Mouse (Mus musculus): ENCODE data around the gene Zfp451. TPM values are rescaled to one million over a fixed set of nuclear protein-coding genes. Genes with fewer than 3 reads are reported as not detected.

Gene Zfp451
- polyA plus RNA-seq, 1 experiment from 2014 or later = 47.5 TPM

GRCm38 (mm10) chr1:33766520-33767508, 47.6 kb downstream of the Zfp451 start:
- Histone ChIP-seq H3K27me3 (ENCODE audit: control insufficient read depth, insufficient read depth, low read length) (no peaks in the 10 kb centered on the region), H3K27ac (ENCODE audit: low read depth, low read length) (no peak overlapping the region), H3K4me1 (ENCODE audit: control insufficient read depth, insufficient read depth, low read length) (no peaks in the 10 kb centered on the region), H3K36me3 (ENCODE audit: control insufficient read depth, insufficient read depth, low read length) (peaks cover 4% of the 10 kb centered on the region), H3K4me2 (ENCODE audit: low read depth) (no peak overlapping the region), H3K9me3 (ENCODE audit: control insufficient read depth, low read length) (no peaks in the 10 kb centered on the region), H3K9ac (ENCODE audit: low read length) (no peak overlapping the region), H3K4me3 (ENCODE audit: low read depth, low read length) (no peak overlapping the region)
- WGBS = 74% methylated on average over 16 of the region's 16 CpGs
- DNase-seq (ENCODE audit: low spot score) (no peak), ATAC-seq (ENCODE audit: insufficient read depth, low FRiP score, low TSS enrichment) (no peak)

GRCm38 (mm10) chr1:33765468-33766080, 48.8 kb downstream of the Zfp451 start:
- H3K9ac ChIP-seq (ENCODE audit: low read length) = no peak overlapping the region
- H3K4me2 ChIP-seq (ENCODE audit: low read depth) = no peak overlapping the region
- H3K4me3 ChIP-seq (ENCODE audit: low read depth, low read length) = no peak overlapping the region
- H3K27me3 ChIP-seq (ENCODE audit: control insufficient read depth, insufficient read depth, low read length) = no peaks in the 10 kb centered on the region
- peaks cover 6% of the 10 kb centered on the region for H3K36me3 ChIP-seq (ENCODE audit: control insufficient read depth, insufficient read depth, low read length)
- no peaks in the 10 kb centered on the region for H3K9me3 ChIP-seq (ENCODE audit: control insufficient read depth, low read length)
- no peak overlapping the region for H3K27ac ChIP-seq (ENCODE audit: low read depth, low read length)
- WGBS = 86% methylated on average over 11 of the region's 11 CpGs
- ATAC-seq (ENCODE audit: insufficient read depth, low FRiP score, low TSS enrichment) = no peak
- no peaks in the 10 kb centered on the region for H3K4me1 ChIP-seq (ENCODE audit: control insufficient read depth, insufficient read depth, low read length)
- DNase-seq (ENCODE audit: low spot score) = no peak

- no peak for ATAC-seq (ENCODE audit: insufficient read depth, low FRiP score, low TSS enrichment)
- Histone ChIP-seq H3K36me3 (ENCODE audit: control insufficient read depth, insufficient read depth, low read length) (0 out of 2 replicates have a peak, but pooled peaks cover 2% of the 10 kb centered on the region), H3K4me3 (ENCODE audit: low read depth, low read length) (no peak overlapping the region), H3K27ac (ENCODE audit: low read depth, low read length) (no peak overlapping the region), H3K4me2 (ENCODE audit: low read depth) (no peak overlapping the region), H3K4me1 (ENCODE audit: control insufficient read depth, insufficient read depth, low read length) (no peaks in the 10 kb centered on the region), H3K9ac (ENCODE audit: low read length) (no peak overlapping the region), H3K27me3 (ENCODE audit: control insufficient read depth, insufficient read depth, low read length) (no peaks in the 10 kb centered on the region), H3K9me3 (ENCODE audit: control insufficient read depth, low read length) (no peaks in the 10 kb centered on the region)
- DNase-seq (ENCODE audit: low spot score) = no peak
- 67% methylated on average over 2 of the region's 2 CpGs for WGBS
Measured at GRCm38 (mm10) chr1:33763826-33764225, 50.6 kb downstream of the Zfp451 start.

GRCm38 (mm10) chr1:33758488-33758887, 55.9 kb downstream of the Zfp451 start:
- H3K9ac ChIP-seq (ENCODE audit: low read length) = no peak overlapping the region
- H3K27me3 ChIP-seq (ENCODE audit: control insufficient read depth, insufficient read depth, low read length) = no peaks in the 10 kb centered on the region
- peaks cover 4% of the 10 kb centered on the region; the same call in 1 of the 2 replicates for H3K4me1 ChIP-seq (ENCODE audit: control insufficient read depth, insufficient read depth, low read length)
- no peaks in the 10 kb centered on the region for H3K9me3 ChIP-seq (ENCODE audit: control insufficient read depth, low read length)
- no peak for DNase-seq (ENCODE audit: low spot score)
- 51% methylated on average over 4 of the region's 4 CpGs for WGBS
- no peak for ATAC-seq (ENCODE audit: insufficient read depth, low FRiP score, low TSS enrichment)
- H3K27ac ChIP-seq (ENCODE audit: low read depth, low read length) = no peak overlapping the region
- H3K36me3 ChIP-seq (ENCODE audit: control insufficient read depth, insufficient read depth, low read length) = 0 out of 2 replicates have a peak, but pooled peaks cover 2% of the 10 kb centered on the region
- H3K4me2 ChIP-seq (ENCODE audit: low read depth) = no peak overlapping the region
- H3K4me3 ChIP-seq (ENCODE audit: low read depth, low read length) = no peak overlapping the region

GRCm38 (mm10) chr1:33757491-33758041, 56.8 kb downstream of the Zfp451 start, which contains the start of gene Bag2:
Bag2 (minus strand) TSS chr1:33757795.
- under 1% methylated on average over 60 of the region's 61 CpGs for WGBS
- Histone ChIP-seq H3K36me3 (ENCODE audit: control insufficient read depth, insufficient read depth, low read length) (0 out of 2 replicates have a peak, but pooled peaks cover 2% of the 10 kb centered on the region), H3K4me3 (ENCODE audit: low read depth, low read length) (peak within 1 kb of the TSS; percentile 58), H3K9ac (ENCODE audit: low read length) (peak within 1 kb of the TSS; percentile 81), H3K27ac (ENCODE audit: low read depth, low read length) (0 out of 2 replicates have a peak within 1 kb of the TSS, but pooled peaks have one; percentile 10), H3K9me3 (ENCODE audit: control insufficient read depth, low read length) (no peaks in the 10 kb centered on the region), H3K27me3 (ENCODE audit: control insufficient read depth, insufficient read depth, low read length) (no peaks in the 10 kb centered on the region), H3K4me2 (ENCODE audit: low read depth) (peak within 1 kb of the TSS; percentile 98), H3K4me1 (ENCODE audit: control insufficient read depth, insufficient read depth, low read length) (peaks cover 4% of the 10 kb centered on the region; the same call in 1 of the 2 replicates)
- DNase-seq (ENCODE audit: low spot score) (peak; percentile 70), ATAC-seq (ENCODE audit: insufficient read depth, low FRiP score, low TSS enrichment) (peak; percentile 80)

- DNase-seq (ENCODE audit: low spot score) (peak; percentile 43), ATAC-seq (ENCODE audit: insufficient read depth, low FRiP score, low TSS enrichment) (peak; percentile 62)
- Histone ChIP-seq H3K4me1 (ENCODE audit: control insufficient read depth, insufficient read depth, low read length) (peaks cover 4% of the 10 kb centered on the region; the same call in 1 of the 2 replicates), H3K27me3 (ENCODE audit: control insufficient read depth, insufficient read depth, low read length) (no peaks in the 10 kb centered on the region), H3K4me2 (ENCODE audit: low read depth) (peak overlapping the region; percentile 98), H3K9ac (ENCODE audit: low read length) (peak overlapping the region; percentile 81), H3K4me3 (ENCODE audit: low read depth, low read length) (peak overlapping the region; percentile 58), H3K27ac (ENCODE audit: low read depth, low read length) (no peak overlapping the region), H3K9me3 (ENCODE audit: control insufficient read depth, low read length) (no peaks in the 10 kb centered on the region), H3K36me3 (ENCODE audit: control insufficient read depth, insufficient read depth, low read length) (0 out of 2 replicates have a peak, but pooled peaks cover 2% of the 10 kb centered on the region)
- 9% methylated on average over 14 of the region's 14 CpGs for WGBS
Measured at GRCm38 (mm10) chr1:33757033-33757413, 57.4 kb downstream of the Zfp451 start.

- peak overlapping the region; percentile 98 for H3K4me2 ChIP-seq (ENCODE audit: low read depth)
- H3K4me3 ChIP-seq (ENCODE audit: low read depth, low read length) = peak overlapping the region; percentile 58
- peaks cover 4% of the 10 kb centered on the region; the same call in 1 of the 2 replicates for H3K4me1 ChIP-seq (ENCODE audit: control insufficient read depth, insufficient read depth, low read length)
- no peak for ATAC-seq (ENCODE audit: insufficient read depth, low FRiP score, low TSS enrichment)
- no peaks in the 10 kb centered on the region for H3K27me3 ChIP-seq (ENCODE audit: control insufficient read depth, insufficient read depth, low read length)
- DNase-seq (ENCODE audit: low spot score) = no peak
- WGBS = 36% methylated on average over 18 of the region's 18 CpGs
- H3K9ac ChIP-seq (ENCODE audit: low read length) = peak overlapping the region; percentile 81; the same call in 1 of the 2 replicates
- H3K36me3 ChIP-seq (ENCODE audit: control insufficient read depth, insufficient read depth, low read length) = 0 out of 2 replicates have a peak, but pooled peaks cover 2% of the 10 kb centered on the region
- H3K27ac ChIP-seq (ENCODE audit: low read depth, low read length) = no peak overlapping the region
- no peaks in the 10 kb centered on the region for H3K9me3 ChIP-seq (ENCODE audit: control insufficient read depth, low read length)
Measured at GRCm38 (mm10) chr1:33756258-33757032, 58.0 kb downstream of the Zfp451 start.

GRCm38 (mm10) chr1:33755799-33756198, 58.6 kb downstream of the Zfp451 start:
- Histone ChIP-seq H3K4me3 (ENCODE audit: low read depth, low read length) (no peak overlapping the region), H3K27ac (ENCODE audit: low read depth, low read length) (no peak overlapping the region), H3K9ac (ENCODE audit: low read length) (no peak overlapping the region), H3K36me3 (ENCODE audit: control insufficient read depth, insufficient read depth, low read length) (0 out of 2 replicates have a peak, but pooled peaks cover under 1% of the 10 kb centered on the region), H3K9me3 (ENCODE audit: control insufficient read depth, low read length) (no peaks in the 10 kb centered on the region), H3K4me1 (ENCODE audit: control insufficient read depth, insufficient read depth, low read length) (peaks cover 4% of the 10 kb centered on the region; the same call in 1 of the 2 replicates), H3K4me2 (ENCODE audit: low read depth) (0 out of 2 replicates have a peak overlapping the region, but pooled peaks have one; percentile 98), H3K27me3 (ENCODE audit: control insufficient read depth, insufficient read depth, low read length) (no peaks in the 10 kb centered on the region)
- ATAC-seq (ENCODE audit: insufficient read depth, low FRiP score, low TSS enrichment) (no peak), DNase-seq (ENCODE audit: low spot score) (no peak)
- WGBS = 89% methylated on average over 7 of the region's 7 CpGs
